Mouse (Mus musculus) intestine, embryonic 14.5 days (tissue): Measurements from ENCODE around the gene Map2k5. TPM values are rescaled to one million over a fixed set of nuclear protein-coding genes. Genes with fewer than 3 reads are reported as not detected.
A peak's percentile ranks its signal among the peaks of the same experiment; 100 is the strongest.

Source experiments
- ATAC-seq: fragments of 200-750 bp; cut with Nextera tagmentation; replicated peaks from 2 replicates; pipeline ENCODE4 v1.8.0; 2017; ENCODE audit warnings: low read depth, moderate number of reproducible peaks, moderate TSS enrichment, moderate library complexity; ENCODE audit not compliant: low FRiP score, low TSS enrichment
- DNase-seq: peaks from one replicate; pipeline ENCODE4 v3.0.0-alpha.2; 2018; ENCODE audit warnings: low spot score
- H3K27ac ChIP-seq: fragments of 300-500 bp; sonication (generic); 2 replicates; pipeline ENCODE4 v1.5.1; 2014; ENCODE audit warnings: low read depth, mild to moderate bottlenecking, control low read depth
- H3K27me3 ChIP-seq: fragments of 300-500 bp; sonication (generic); replicated peaks from 2 replicates; pipeline ENCODE4 v1.6.1; 2014; ENCODE audit warnings: low read length, control low read depth; ENCODE audit not compliant: control insufficient read depth, insufficient read depth
- H3K36me3 ChIP-seq: fragments of 300-500 bp; sonication (generic); 2 replicates; pipeline ENCODE4 v1.6.1; 2014; ENCODE audit warnings: low read length, control low read depth; ENCODE audit not compliant: control insufficient read depth, insufficient read depth
- H3K4me1 ChIP-seq: fragments of 300-500 bp; sonication (generic); replicated peaks from 2 replicates; pipeline ENCODE4 v1.6.1; 2014; ENCODE audit warnings: low read length, control low read depth, mixed read lengths; ENCODE audit not compliant: control insufficient read depth, insufficient read depth
- H3K4me2 ChIP-seq: fragments of 300-500 bp; sonication (generic); 2 replicates; pipeline ENCODE4 v1.6.1; 2014; ENCODE audit warnings: low read length
- H3K4me3 ChIP-seq: fragments of 300-500 bp; sonication (generic); 2 replicates; pipeline ENCODE4 v1.5.1; 2014; ENCODE audit warnings: low read depth, low read length, control low read depth, mixed read lengths
- H3K9ac ChIP-seq: fragments of 300-500 bp; sonication (generic); 2 replicates; pipeline ENCODE4 v1.6.1; 2014; ENCODE audit warnings: mild to moderate bottlenecking, low read length
- H3K9me3 ChIP-seq: fragments of 300-500 bp; sonication (generic); 2 replicates; pipeline ENCODE4 v1.6.1; 2016; ENCODE audit warnings: low read length, control low read depth; ENCODE audit not compliant: control insufficient read depth
- WGBS: fragments of 180-500 bp; shearing (Covaris S2); extraction: QIAGEN DNeasy Blood & Tissue Kit; methylation state at CpG from one replicate; pipeline ENCODE4 v1.1.7; 2014; 5-methylcytosine and 5-hydroxymethylcytosine counted together
- polyA plus RNA-seq: library from polyadenylated mRNA; unstranded; fragments of >200 nt; fragmentation: Nextera tagmentation; extraction: Ambion mirVana; gene quantifications from 2 replicates; pipeline ENCODE4 v1.2.1, GENCODE M21; 2014

Gene Map2k5
- 30.8 and 31.2 TPM in 2 replicates for polyA plus RNA-seq

- H3K4me3 ChIP-seq: peak within 1 kb of the TSS; percentile 68
- H3K9ac ChIP-seq: peak within 1 kb of the TSS; percentile 83
- WGBS: 1% methylated on average over 58 of the region's 58 CpGs
- peak within 1 kb of the TSS; percentile 63 for H3K4me2 ChIP-seq
- peaks cover 18% of the 10 kb centered on the region for H3K4me1 ChIP-seq
- H3K27ac ChIP-seq: peak within 1 kb of the TSS; percentile 79
- DNase-seq: peak; percentile 90
- no peaks in the 10 kb centered on the region for H3K9me3 ChIP-seq
- H3K36me3 ChIP-seq: peaks cover 5% of the 10 kb centered on the region; the same call in 1 of the 2 replicates
- H3K27me3 ChIP-seq: no peaks in the 10 kb centered on the region
- ATAC-seq: peak; percentile 95
These were observed at the start of gene Map2k5 for GRCm38 (mm10) chr9:63377270-63378142. Gene Map2k5, minus strand, starts transcription at chr9:63377902.

DNA sequence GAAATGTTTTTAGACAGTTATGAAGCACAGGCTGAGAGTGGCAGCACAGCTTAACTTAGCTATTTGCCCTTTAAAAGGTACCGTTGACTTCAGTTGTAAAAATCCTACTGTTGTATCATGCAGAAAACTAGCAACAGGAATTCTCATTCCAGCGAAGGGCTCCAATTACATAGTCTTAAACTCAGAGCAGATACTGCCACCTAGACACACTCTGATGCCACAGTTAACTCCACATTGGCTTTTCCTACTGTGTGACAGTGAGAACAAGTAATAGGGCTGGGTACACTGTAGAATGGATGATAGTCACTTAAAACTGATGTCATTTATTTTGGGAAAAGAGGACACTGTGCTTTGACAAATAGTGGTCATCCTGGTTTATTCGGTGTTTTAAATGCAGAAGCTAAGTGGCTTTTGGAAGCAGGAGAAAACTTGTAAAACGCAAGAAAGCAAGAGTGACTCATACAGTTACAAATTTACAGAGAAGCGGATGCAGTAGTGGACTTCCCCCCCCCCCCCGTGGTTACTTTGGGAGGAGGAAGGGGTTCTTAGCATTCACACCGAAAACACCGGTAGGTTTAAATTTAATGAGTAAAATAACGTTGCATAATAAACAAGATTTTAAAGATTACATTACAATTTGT lies 43.5 kb upstream of the Map2k5 start:
- no peak overlapping the region for H3K4me3 ChIP-seq
- DNase-seq (no peak), ATAC-seq (no peak)
- 58% methylated on average over 9 of the region's 9 CpGs for WGBS
- H3K27ac ChIP-seq: no peak overlapping the region
- no peaks in the 10 kb centered on the region for H3K36me3 ChIP-seq
- H3K9ac ChIP-seq: no peak overlapping the region
- no peak overlapping the region for H3K4me2 ChIP-seq
- H3K4me1 ChIP-seq: no peaks in the 10 kb centered on the region
- H3K27me3 ChIP-seq: no peaks in the 10 kb centered on the region
- no peaks in the 10 kb centered on the region for H3K9me3 ChIP-seq

GRCm38 (mm10) chr9:63420396-63420795 lies 42.7 kb upstream of the Map2k5 start:
- H3K9me3 ChIP-seq: no peaks in the 10 kb centered on the region
- no peak for ATAC-seq
- H3K36me3 ChIP-seq: no peaks in the 10 kb centered on the region
- no peak overlapping the region for H3K9ac ChIP-seq
- H3K27me3 ChIP-seq: no peaks in the 10 kb centered on the region
- no peak overlapping the region for H3K27ac ChIP-seq
- H3K4me1 ChIP-seq: no peaks in the 10 kb centered on the region
- H3K4me3 ChIP-seq: no peak overlapping the region
- no peak for DNase-seq
- WGBS: 54% methylated on average over 6 of the region's 6 CpGs
- H3K4me2 ChIP-seq: no peak overlapping the region

- WGBS: 92% methylated on average over 1 of the region's 1 CpGs
- no peak for DNase-seq
- H3K36me3 ChIP-seq: no peaks in the 10 kb centered on the region
These were observed 22.5 kb upstream of the Map2k5 start for GRCm38 (mm10) chr9:63400176-63400575.

GRCm38 (mm10) chr9:63399463-63399815 lies 21.7 kb upstream of the Map2k5 start:
- peak overlapping the region; percentile 22; the same call in 1 of the 2 replicates for H3K27ac ChIP-seq
- H3K9ac ChIP-seq: peak overlapping the region; percentile 82
- peak overlapping the region; percentile 85 for H3K4me2 ChIP-seq
- 5% methylated on average over 8 of the region's 8 CpGs for WGBS
- H3K4me1 ChIP-seq: peaks cover 9% of the 10 kb centered on the region
- ATAC-seq (no peak; the same call in 1 of the 2 replicates), DNase-seq (no peak)
- H3K27me3 ChIP-seq: no peaks in the 10 kb centered on the region
- peak overlapping the region; percentile 90 for H3K4me3 ChIP-seq
- H3K9me3 ChIP-seq: no peaks in the 10 kb centered on the region
- no peaks in the 10 kb centered on the region for H3K36me3 ChIP-seq

More at GRCm38 (mm10) chr9:63400176-63400575, 22.5 kb upstream of the Map2k5 start:
- H3K4me2 ChIP-seq: no peak overlapping the region
- no peak for ATAC-seq
- no peaks in the 10 kb centered on the region for H3K27me3 ChIP-seq
- H3K27ac ChIP-seq: no peak overlapping the region
- H3K9me3 ChIP-seq: no peaks in the 10 kb centered on the region
- peaks cover 9% of the 10 kb centered on the region for H3K4me1 ChIP-seq
- H3K9ac ChIP-seq: no peak overlapping the region
- H3K4me3 ChIP-seq: no peak overlapping the region

- Histone ChIP-seq H3K27me3 (no peaks in the 10 kb centered on the region), H3K9me3 (no peaks in the 10 kb centered on the region), H3K9ac (peak within 1 kb of the TSS; percentile 82), H3K4me1 (peaks cover 9% of the 10 kb centered on the region), H3K4me2 (peak within 1 kb of the TSS; percentile 85), H3K36me3 (no peaks in the 10 kb centered on the region), H3K4me3 (peak within 1 kb of the TSS; percentile 90), H3K27ac (peak within 1 kb of the TSS; percentile 81)
- DNase-seq (peak; percentile 97), ATAC-seq (peak; percentile 99)
- under 1% methylated on average over 69 of the region's 74 CpGs for WGBS
These were observed 21.1 kb upstream of the Map2k5 start, which contains the start of gene 2300009A05Rik for GRCm38 (mm10) chr9:63398611-63399462. Gene 2300009A05Rik, minus strand, starts transcription at chr9:63399246.

- WGBS: 84% methylated on average over 7 of the region's 7 CpGs
These were observed 17.9 kb upstream of the Map2k5 start for GRCm38 (mm10) chr9:63395612-63396011.

DNA sequence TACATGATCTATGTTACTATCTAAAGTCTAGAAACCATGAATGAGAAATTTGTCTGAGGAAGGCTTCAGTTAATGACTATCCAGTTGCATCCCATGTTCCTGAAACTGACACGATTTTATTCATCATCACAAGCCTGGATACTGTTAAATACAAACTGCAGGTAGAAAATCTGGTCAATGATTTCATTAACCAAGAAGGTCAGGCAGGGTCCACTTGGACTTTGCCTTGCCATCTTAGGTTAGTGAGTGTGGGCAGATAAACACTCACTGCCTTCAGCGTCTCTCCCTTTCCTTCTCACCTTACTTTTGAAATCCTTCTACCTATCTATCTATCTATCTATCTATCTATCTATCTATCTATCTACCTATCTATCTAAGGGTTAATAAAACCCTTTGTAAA lies 13.6 kb upstream of the Map2k5 start:
- DNase-seq: no peak
- H3K27ac ChIP-seq: no peak overlapping the region
- no peak overlapping the region for H3K4me3 ChIP-seq
- no peak overlapping the region for H3K4me2 ChIP-seq
- no peaks in the 10 kb centered on the region for H3K36me3 ChIP-seq
- H3K4me1 ChIP-seq: no peaks in the 10 kb centered on the region
- H3K9ac ChIP-seq: no peak overlapping the region
- WGBS: 73% methylated on average over 2 of the region's 2 CpGs
- ATAC-seq: no peak
- no peaks in the 10 kb centered on the region for H3K9me3 ChIP-seq
- no peaks in the 10 kb centered on the region for H3K27me3 ChIP-seq

More at GRCm38 (mm10) chr9:63395612-63396011, 17.9 kb upstream of the Map2k5 start:
- Histone ChIP-seq H3K36me3 (no peaks in the 10 kb centered on the region), H3K27me3 (no peaks in the 10 kb centered on the region), H3K9me3 (no peaks in the 10 kb centered on the region), H3K4me3 (no peak overlapping the region), H3K9ac (no peak overlapping the region), H3K4me2 (no peak overlapping the region), H3K27ac (no peak overlapping the region), H3K4me1 (peaks cover 9% of the 10 kb centered on the region)
- ATAC-seq: no peak
- DNase-seq: no peak
